Mouse (Mus musculus) MEL (cell line): ENCODE data around the gene Larp4b.

Source experiments
- CTCF ChIP-seq, 3 experiments: IDR thresholded peaks in 2 of 3; conservative IDR thresholded peaks in 1 of 3; 2 replicates each; pipeline ENCODE4 v1.5.1; 2011 to 2012; ENCODE audit warnings: low read length in 3 of 3, low read depth in 2 of 3, mild to moderate bottlenecking in 2 of 3, improper control_type of control experiment in 1 of 3, inconsistent platforms in 1 of 3, mixed read lengths in 1 of 3, moderate library complexity in 1 of 3; ENCODE audit not compliant: control insufficient read depth in 1 of 3, insufficient read depth in 1 of 3, poor library complexity in 1 of 3, severe bottlenecking in 1 of 3
- HCFC1 ChIP-seq: IDR thresholded peaks from 2 replicates; pipeline ENCODE4 v1.6.1; 2012; ENCODE audit warnings: low read depth, mild to moderate bottlenecking, inconsistent platforms, low read length, improper control_type of control experiment, moderate library complexity
- POLR2AphosphoS2 ChIP-seq: IDR thresholded peaks from 2 replicates; pipeline ENCODE4 v1.6.1; 2011; ENCODE audit warnings: low read length, improper control_type of control experiment

DNA sequence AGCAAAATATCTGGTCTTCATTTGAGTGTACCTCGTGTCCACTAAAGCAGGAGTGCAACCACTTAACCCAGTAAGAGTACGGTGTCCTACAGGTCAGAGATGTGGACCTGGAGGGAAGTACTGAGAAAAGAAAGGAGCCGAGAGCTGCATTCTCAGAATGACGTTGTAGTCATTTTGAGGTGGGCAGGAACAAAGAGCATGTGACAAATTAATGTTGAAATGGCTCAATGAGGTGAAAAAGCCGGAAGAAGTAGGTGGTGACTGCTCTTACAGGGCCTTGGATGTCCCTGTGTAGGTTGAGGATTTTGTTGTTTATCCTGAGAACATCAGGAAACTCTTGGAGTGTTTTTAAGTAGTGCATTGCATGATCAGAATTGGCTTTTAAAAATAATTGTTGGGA is 5.6 kb downstream of the Larp4b start:
- TF ChIP-seq POLR2AphosphoS2 (no peak), HCFC1 (no peak), CTCF (IDR thresholded peaks at IDR 0.05 in 2 of 3, conservative IDR thresholded peaks at IDR 0.05 in 1 of 3; ENCODE audit: control insufficient read depth in 1 of 3, insufficient read depth in 1 of 3, low read depth in 2 of 3, low read length in 3 of 3, poor library complexity in 1 of 3, severe bottlenecking in 1 of 3) (no peak)
